Mouse (Mus musculus): ENCODE results near the gene Isoc2a. TPM values are rescaled to one million over a fixed set of nuclear protein-coding genes. Genes with fewer than 3 reads are reported as not detected.

Isoc2a gene
- polyA plus RNA-seq, 1 experiment from 2014 or later, result 0.92 TPM

DNA sequence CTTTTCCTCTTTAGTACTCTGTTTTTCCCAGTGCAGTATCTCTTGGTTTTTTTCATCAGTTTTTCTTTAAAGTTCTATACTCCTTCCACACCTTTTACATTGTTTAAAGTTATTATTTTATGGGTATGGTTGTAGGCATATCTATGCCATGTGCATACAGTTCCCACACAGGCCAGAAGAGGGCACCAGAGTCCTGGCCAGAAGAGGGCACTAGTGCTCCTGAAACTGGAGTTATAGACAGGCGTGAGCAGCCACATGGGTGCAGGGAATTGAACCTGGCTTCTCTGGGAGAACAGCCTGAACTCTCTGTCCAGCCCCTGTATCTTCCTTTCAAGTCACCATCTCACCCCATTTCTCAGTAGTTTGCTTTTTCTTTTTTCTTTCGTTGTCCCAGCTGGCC is 61.5 kb downstream of the Isoc2a start:
- no peak for ATAC-seq
- no peak overlapping the region for H3K4me3 ChIP-seq (replicated peaks; ENCODE audit: low read length)
- 26% methylated on average over 2 of the region's 2 CpGs for whole genome bisulfite sequencing

DNA sequence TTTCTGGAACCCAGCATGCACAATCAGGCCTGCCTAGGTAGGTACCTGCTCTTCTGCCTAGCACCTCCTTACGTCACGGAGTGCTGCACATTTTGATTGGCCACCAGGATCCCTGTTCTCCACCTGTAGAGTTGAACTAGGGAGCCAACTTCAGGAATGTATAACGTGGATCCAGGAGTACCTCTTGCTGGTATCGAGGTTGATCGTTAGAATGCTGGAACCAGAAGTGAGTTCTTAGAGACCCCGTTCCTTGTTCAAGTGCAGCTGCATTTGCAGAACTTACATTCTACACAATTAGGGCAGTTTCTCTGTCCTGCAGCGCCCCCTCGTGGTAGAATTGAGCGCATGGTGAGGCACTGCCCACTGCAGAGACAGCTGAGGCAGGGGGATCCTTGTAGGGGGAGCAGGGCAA is 63.1 kb downstream of the Isoc2a start:
- WGBS, result 14% methylated on average over 9 of the region's 9 CpGs
- no peak overlapping the region for H3K4me3 ChIP-seq (replicated peaks; ENCODE audit: low read length)
- H3K36me3 ChIP-seq (ENCODE audit: control insufficient read depth, insufficient read depth), result no peaks in the 10 kb centered on the region
- H3K4me2 ChIP-seq (ENCODE audit: low read length), result no peak overlapping the region
- no peak overlapping the region for H3K9ac ChIP-seq (replicated peaks; ENCODE audit: low read depth, low read length)
- H3K27ac ChIP-seq (ENCODE audit: low read length), result no peak overlapping the region
- no peaks in the 10 kb centered on the region for H3K27me3 ChIP-seq (replicated peaks; ENCODE audit: control insufficient read depth, insufficient read depth, low read length)
- peak; percentile 60 for ATAC-seq
- H3K9me3 ChIP-seq (ENCODE audit: control insufficient read depth, low read length), result no peaks in the 10 kb centered on the region
- H3K4me1 ChIP-seq (replicated peaks; ENCODE audit: control insufficient read depth, insufficient read depth, low read length), result peaks cover 3% of the 10 kb centered on the region; the same call in 1 of the 2 replicates

More for the DNA sequence above, 61.5 kb downstream of the Isoc2a start:
- H3K36me3 ChIP-seq (ENCODE audit: control insufficient read depth, insufficient read depth), result no peaks in the 10 kb centered on the region
- H3K27me3 ChIP-seq (replicated peaks; ENCODE audit: control insufficient read depth, insufficient read depth, low read length), result no peaks in the 10 kb centered on the region
- H3K4me1 ChIP-seq (replicated peaks; ENCODE audit: control insufficient read depth, insufficient read depth, low read length), result peaks cover 1% of the 10 kb centered on the region; the same call in 1 of the 2 replicates
- no peak overlapping the region for H3K4me2 ChIP-seq (ENCODE audit: low read length)
- H3K9me3 ChIP-seq (ENCODE audit: control insufficient read depth, low read length), result 0 out of 2 replicates have a peak, but pooled peaks cover 3% of the 10 kb centered on the region
- H3K9ac ChIP-seq (replicated peaks; ENCODE audit: low read depth, low read length), result no peak overlapping the region
- no peak overlapping the region for H3K27ac ChIP-seq (ENCODE audit: low read length)

DNA sequence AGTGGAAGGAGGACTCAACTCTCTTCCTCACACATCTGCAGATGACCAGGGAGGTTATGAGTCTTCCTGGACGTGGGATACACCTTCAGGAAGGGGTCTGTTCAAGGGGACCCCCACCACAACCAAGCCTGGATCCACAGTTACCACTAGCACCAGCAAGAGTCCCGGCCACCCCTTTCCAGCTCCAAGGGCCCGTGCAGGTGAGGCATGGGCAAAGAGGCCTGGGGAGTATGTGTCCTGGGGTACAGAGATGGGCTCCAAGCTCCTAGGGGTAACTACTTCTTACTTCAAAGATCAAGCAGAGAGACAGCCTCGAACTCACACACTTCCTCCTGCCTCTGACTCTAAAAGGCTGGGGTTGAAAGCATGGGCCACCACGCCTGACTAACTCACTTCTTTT is 65.7 kb downstream of the Isoc2a start:
- no peak overlapping the region for H3K4me3 ChIP-seq (replicated peaks; ENCODE audit: low read length)
- H3K27me3 ChIP-seq (replicated peaks; ENCODE audit: control insufficient read depth, insufficient read depth, low read length), result no peaks in the 10 kb centered on the region
- no peaks in the 10 kb centered on the region for H3K9me3 ChIP-seq (ENCODE audit: control insufficient read depth, low read length)
- no peak overlapping the region for H3K9ac ChIP-seq (replicated peaks; ENCODE audit: low read depth, low read length)
- WGBS, result 50% methylated on average over 5 of the region's 5 CpGs
- H3K27ac ChIP-seq (ENCODE audit: low read length), result no peak overlapping the region
- no peaks in the 10 kb centered on the region for H3K36me3 ChIP-seq (ENCODE audit: control insufficient read depth, insufficient read depth)
- H3K4me2 ChIP-seq (ENCODE audit: low read length), result no peak overlapping the region
- ATAC-seq, result no peak
- H3K4me1 ChIP-seq (replicated peaks; ENCODE audit: control insufficient read depth, insufficient read depth, low read length), result peaks cover 3% of the 10 kb centered on the region; the same call in 1 of the 2 replicates

DNA sequence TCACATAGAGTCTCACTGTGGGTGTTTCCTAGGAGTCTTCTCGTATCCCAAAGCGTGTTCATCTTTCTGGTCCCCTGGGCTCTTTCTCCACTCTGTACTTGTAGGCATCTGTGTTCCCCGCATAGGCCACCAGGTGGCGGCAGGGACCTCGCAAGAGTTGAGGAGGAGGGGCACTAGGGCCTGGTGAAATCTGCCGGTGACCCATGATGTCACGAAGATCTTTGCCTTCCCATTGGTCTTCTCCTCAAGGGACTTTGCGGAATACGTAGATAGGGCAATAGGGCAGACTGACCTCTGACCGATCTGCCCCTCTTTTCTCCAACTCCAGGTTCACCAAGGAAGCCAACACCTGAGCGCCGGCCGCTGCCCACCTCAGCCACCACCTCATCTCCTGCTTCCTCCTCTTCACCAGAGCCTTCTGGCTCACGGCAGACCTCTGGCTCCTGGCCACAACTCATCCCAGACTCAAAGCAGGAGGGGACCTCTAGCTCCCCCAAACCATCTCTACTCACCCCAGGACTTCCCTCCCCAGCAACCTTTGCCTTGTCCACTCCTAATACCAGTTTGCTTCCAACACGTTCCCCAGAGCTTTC is 66.4 kb downstream of the Isoc2a start:
- peak overlapping the region; percentile 37 for H3K4me3 ChIP-seq (replicated peaks; ENCODE audit: low read length)
- no peaks in the 10 kb centered on the region for H3K9me3 ChIP-seq (ENCODE audit: control insufficient read depth, low read length)
- peaks cover 3% of the 10 kb centered on the region; the same call in 1 of the 2 replicates for H3K4me1 ChIP-seq (replicated peaks; ENCODE audit: control insufficient read depth, insufficient read depth, low read length)
- no peaks in the 10 kb centered on the region for H3K36me3 ChIP-seq (ENCODE audit: control insufficient read depth, insufficient read depth)
- H3K27ac ChIP-seq (ENCODE audit: low read length), result no peak overlapping the region
- H3K9ac ChIP-seq (replicated peaks; ENCODE audit: low read depth, low read length), result 0 out of 2 replicates have a peak overlapping the region, but pooled peaks have one; percentile 24
- ATAC-seq, result peak; percentile 73
- peak overlapping the region; percentile 45 for H3K4me2 ChIP-seq (ENCODE audit: low read length)
- 16% methylated on average over 15 of the region's 15 CpGs for WGBS
- no peaks in the 10 kb centered on the region for H3K27me3 ChIP-seq (replicated peaks; ENCODE audit: control insufficient read depth, insufficient read depth, low read length)

Other genes with a start within 250 kb of the Isoc2a start
- gene Tmem86b, start 245.7 kb upstream of the Isoc2a start, polyA plus RNA-seq (2015; fragmentation: Nextera tagmentation; extraction: Ambion mirVana), result 2.0 and 2.9 TPM in 2 replicates
- 7.6 and 7.8 TPM in 2 replicates for gene Ppp6r1, start 218.1 kb upstream of the Isoc2a start, polyA plus RNA-seq (2015; fragmentation: Nextera tagmentation; extraction: Ambion mirVana)
- 136 and 156 TPM in 2 replicates for gene Hspbp1, start 192.1 kb upstream of the Isoc2a start, polyA plus RNA-seq (2015; fragmentation: Nextera tagmentation; extraction: Ambion mirVana)
- 5.9 and 7.9 TPM in 2 replicates for gene Brsk1, start 186.5 kb upstream of the Isoc2a start, polyA plus RNA-seq (2015; fragmentation: Nextera tagmentation; extraction: Ambion mirVana)
- 0.11 and 0.33 TPM in 2 replicates for gene Tmem150b, start 151.9 kb upstream of the Isoc2a start, polyA plus RNA-seq (2015; fragmentation: Nextera tagmentation; extraction: Ambion mirVana)
- 60.0 and 66.9 TPM in 2 replicates for gene Kmt5c, start 137.0 kb upstream of the Isoc2a start, polyA plus RNA-seq (2015; fragmentation: Nextera tagmentation; extraction: Ambion mirVana)
- 6.6 and 12.1 TPM in 2 replicates for gene Cox6b2, start 124.1 kb upstream of the Isoc2a start, polyA plus RNA-seq (2015; fragmentation: Nextera tagmentation; extraction: Ambion mirVana)
- not detected in 2 replicates for gene Fam71e2, start 105.9 kb upstream of the Isoc2a start, polyA plus RNA-seq (2015; fragmentation: Nextera tagmentation; extraction: Ambion mirVana)
- 0.53 and 1.1 TPM in 2 replicates for gene Il11, start 94.3 kb upstream of the Isoc2a start, polyA plus RNA-seq (2015; fragmentation: Nextera tagmentation; extraction: Ambion mirVana)
- gene Tmem190, start 94.2 kb upstream of the Isoc2a start, polyA plus RNA-seq (2015; fragmentation: Nextera tagmentation; extraction: Ambion mirVana), result not detected in 2 replicates
- 3.3 and 4.1 TPM in 2 replicates for gene Tmem238, start 87.5 kb upstream of the Isoc2a start, polyA plus RNA-seq (2015; fragmentation: Nextera tagmentation; extraction: Ambion mirVana)
- 173 and 179 TPM in 2 replicates for gene Rpl28, start 84.3 kb upstream of the Isoc2a start, polyA plus RNA-seq (2015; fragmentation: Nextera tagmentation; extraction: Ambion mirVana)
- 291 and 311 TPM in 2 replicates for gene Ube2s, start 64.6 kb upstream of the Isoc2a start, polyA plus RNA-seq (2015; fragmentation: Nextera tagmentation; extraction: Ambion mirVana)
- 8.7 and 13.2 TPM in 2 replicates for gene Shisa7, start 32.5 kb upstream of the Isoc2a start, polyA plus RNA-seq (2015; fragmentation: Nextera tagmentation; extraction: Ambion mirVana)
- 3.2 and 4.3 TPM in 2 replicates for gene Isoc2b, start 6.9 kb upstream of the Isoc2a start, polyA plus RNA-seq (2015; fragmentation: Nextera tagmentation; extraction: Ambion mirVana)
- 0.25 and 0.60 TPM in 2 replicates for gene Gm36210, start 29.4 kb downstream of the Isoc2a start, polyA plus RNA-seq (2015; fragmentation: Nextera tagmentation; extraction: Ambion mirVana)
- 3.4 and 3.9 TPM in 2 replicates for gene Zfp628, start 38.1 kb downstream of the Isoc2a start, polyA plus RNA-seq (2015; fragmentation: Nextera tagmentation; extraction: Ambion mirVana)
- 32.0 and 38.3 TPM in 2 replicates for gene Nat14, start 44.9 kb downstream of the Isoc2a start, polyA plus RNA-seq (2015; fragmentation: Nextera tagmentation; extraction: Ambion mirVana)
- gene Ssc5d, start 48.6 kb downstream of the Isoc2a start, polyA plus RNA-seq (2015; fragmentation: Nextera tagmentation; extraction: Ambion mirVana), result 0.34 and 0.39 TPM in 2 replicates
- not detected in 2 replicates for gene Sbk2, start 87.3 kb downstream of the Isoc2a start, polyA plus RNA-seq (2015; fragmentation: Nextera tagmentation; extraction: Ambion mirVana)
- 0.84 and 0.91 TPM in 2 replicates for gene Sbk3, start 94.0 kb downstream of the Isoc2a start, polyA plus RNA-seq (2015; fragmentation: Nextera tagmentation; extraction: Ambion mirVana)
- gene Zfp579, start 119.0 kb downstream of the Isoc2a start, polyA plus RNA-seq (2015; fragmentation: Nextera tagmentation; extraction: Ambion mirVana), result 58.4 and 62.2 TPM in 2 replicates
- gene Zfp524, start 137.3 kb downstream of the Isoc2a start, polyA plus RNA-seq (2015; fragmentation: Nextera tagmentation; extraction: Ambion mirVana), result 10.3 and 11.3 TPM in 2 replicates
- gene Fiz1, start 137.5 kb downstream of the Isoc2a start, polyA plus RNA-seq (2015; fragmentation: Nextera tagmentation; extraction: Ambion mirVana), result 43.7 and 46.1 TPM in 2 replicates
- 0.91 TPM in 1 of 2 replicates, not detected in the other for gene Gm44973, start 138.3 kb downstream of the Isoc2a start, polyA plus RNA-seq (2015; fragmentation: Nextera tagmentation; extraction: Ambion mirVana)
- 5.9 and 6.5 TPM in 2 replicates for gene Zfp865, start 143.2 kb downstream of the Isoc2a start, polyA plus RNA-seq (2015; fragmentation: Nextera tagmentation; extraction: Ambion mirVana)
- gene Ccdc106, start 143.4 kb downstream of the Isoc2a start, polyA plus RNA-seq (2015; fragmentation: Nextera tagmentation; extraction: Ambion mirVana), result 50.5 and 59.1 TPM in 2 replicates
- not detected in 2 replicates for gene 4632433K11Rik, start 157.0 kb downstream of the Isoc2a start, polyA plus RNA-seq (2015; fragmentation: Nextera tagmentation; extraction: Ambion mirVana)
- 8.0 and 9.5 TPM in 2 replicates for gene Zfp784, start 161.3 kb downstream of the Isoc2a start, polyA plus RNA-seq (2015; fragmentation: Nextera tagmentation; extraction: Ambion mirVana)
- gene Zfp580, start 174.4 kb downstream of the Isoc2a start, polyA plus RNA-seq (2015; fragmentation: Nextera tagmentation; extraction: Ambion mirVana), result 52.7 and 62.4 TPM in 2 replicates
- gene U2af2, start 185.0 kb downstream of the Isoc2a start, polyA plus RNA-seq (2015; fragmentation: Nextera tagmentation; extraction: Ambion mirVana), result 125 and 128 TPM in 2 replicates
- gene Epn1, start 203.1 kb downstream of the Isoc2a start, polyA plus RNA-seq (2015; fragmentation: Nextera tagmentation; extraction: Ambion mirVana), result 97.9 and 104 TPM in 2 replicates
- gene Rfpl4, start 239.8 kb downstream of the Isoc2a start, polyA plus RNA-seq (2015; fragmentation: Nextera tagmentation; extraction: Ambion mirVana), result 0.14 TPM in 1 of 2 replicates, not detected in the other
- 0.32 TPM in 1 of 2 replicates, not detected in the other for gene Rasl2-9, start 248.8 kb downstream of the Isoc2a start, polyA plus RNA-seq (2015; fragmentation: Nextera tagmentation; extraction: Ambion mirVana)